Mouse (Mus musculus) forebrain, embryonic 12.5 days (tissue): ENCODE measurements around the gene Bicra. TPM values are rescaled to one million over a fixed set of nuclear protein-coding genes. Genes with fewer than 3 reads are reported as not detected.

ENCODE experiments used
- polyA plus RNA-seq: library from polyadenylated mRNA; unstranded; fragments of >200 nt; fragmentation: Nextera tagmentation; extraction: Ambion mirVana; gene quantifications from 2 replicates; pipeline ENCODE4 v1.2.1, GENCODE M21; 2016

The Bicra gene
- polyA plus RNA-seq, 1 experiment from 2014 or later = 9.5 TPM

Other genes with a start within 250 kb of the Bicra start
- not detected in 2 replicates for gene Obox6, start 208.2 kb downstream of the Bicra start, polyA plus RNA-seq
- gene Crx, start 168.0 kb downstream of the Bicra start, polyA plus RNA-seq = not detected in 2 replicates
- gene Crxos, start 165.3 kb downstream of the Bicra start, polyA plus RNA-seq = not detected in 2 replicates
- gene Selenow, start 125.5 kb downstream of the Bicra start, polyA plus RNA-seq = 1,130 and 1,137 TPM in 2 replicates
- gene Nop53, start 101.8 kb downstream of the Bicra start, polyA plus RNA-seq = 165 and 169 TPM in 2 replicates
- gene Ehd2, start 80.4 kb downstream of the Bicra start, polyA plus RNA-seq = 6.6 and 7.6 TPM in 2 replicates
- not detected in 2 replicates for gene Zfp541, start 13.9 kb upstream of the Bicra start, polyA plus RNA-seq
- gene Napa, start 50.5 kb upstream of the Bicra start, polyA plus RNA-seq = 150 and 156 TPM in 2 replicates
- gene Kptn, start 72.0 kb upstream of the Bicra start, polyA plus RNA-seq = 24.6 and 29.4 TPM in 2 replicates
- 0.49 and 0.66 TPM in 2 replicates for gene Slc8a2, start 81.9 kb upstream of the Bicra start, polyA plus RNA-seq
- 91.2 and 94.9 TPM in 2 replicates for gene Meis3, start 127.2 kb upstream of the Bicra start, polyA plus RNA-seq
- 17.1 and 20.5 TPM in 2 replicates for gene Dhx34, start 174.1 kb upstream of the Bicra start, polyA plus RNA-seq
- not detected in 2 replicates for gene C5ar2, start 196.2 kb upstream of the Bicra start, polyA plus RNA-seq
- gene C5ar1, start 211.6 kb upstream of the Bicra start, polyA plus RNA-seq = 0.70 and 0.73 TPM in 2 replicates
- 13.4 and 14.5 TPM in 2 replicates for gene Inafm1, start 225.7 kb upstream of the Bicra start, polyA plus RNA-seq
- gene Ccdc9, start 238.9 kb upstream of the Bicra start, polyA plus RNA-seq = 42.3 and 44.6 TPM in 2 replicates